Mouse (Mus musculus): ENCODE data around the gene Apoc4. TPM values are rescaled to one million over a fixed set of nuclear protein-coding genes. Genes with fewer than 3 reads are reported as not detected.

The Apoc4 gene
- polyA plus RNA-seq, 1 experiment from 2014 or later: 0.34 TPM

GRCm38 (mm10) chr7:19701069-19701761 lies 19.9 kb upstream of the Apoc4 start:
- peak; percentile 70 for ATAC-seq (ENCODE audit: low read depth)
- no peaks in the 10 kb centered on the region for H3K27me3 ChIP-seq (ENCODE audit: control insufficient read depth, insufficient read depth, low read depth, low read length)
- 29% methylated on average over 22 of the region's 22 CpGs for WGBS
- H3K4me2 ChIP-seq (ENCODE audit: low read depth, low read length): no peak overlapping the region
- H3K36me3 ChIP-seq (ENCODE audit: control insufficient read depth, insufficient read depth, low read length): peaks cover 15% of the 10 kb centered on the region
- peaks cover 13% of the 10 kb centered on the region for H3K4me1 ChIP-seq (replicated peaks; ENCODE audit: control insufficient read depth, insufficient read depth, low read length)
- peak overlapping the region; percentile 49; the same call in 1 of the 2 replicates for H3K9ac ChIP-seq (ENCODE audit: low read length)
- H3K9me3 ChIP-seq (ENCODE audit: control insufficient read depth, low read length): peaks cover 4% of the 10 kb centered on the region; the same call in 1 of the 2 replicates
- H3K4me3 ChIP-seq (ENCODE audit: low read length): no peak overlapping the region
- peak overlapping the region; percentile 37; the same call in 1 of the 2 replicates for H3K27ac ChIP-seq (ENCODE audit: low read length)

- Histone ChIP-seq H3K4me1 (replicated peaks; ENCODE audit: control insufficient read depth, insufficient read depth, low read length) (peaks cover 13% of the 10 kb centered on the region), H3K27me3 (ENCODE audit: control insufficient read depth, insufficient read depth, low read depth, low read length) (no peaks in the 10 kb centered on the region), H3K9ac (ENCODE audit: low read length) (peak overlapping the region; percentile 49; the same call in 1 of the 2 replicates), H3K36me3 (ENCODE audit: control insufficient read depth, insufficient read depth, low read length) (peaks cover 13% of the 10 kb centered on the region), H3K27ac (ENCODE audit: low read length) (peak overlapping the region; percentile 37; the same call in 1 of the 2 replicates), H3K4me3 (ENCODE audit: low read length) (no peak overlapping the region), H3K4me2 (ENCODE audit: low read depth, low read length) (no peak overlapping the region), H3K9me3 (ENCODE audit: control insufficient read depth, low read length) (peaks cover 4% of the 10 kb centered on the region; the same call in 1 of the 2 replicates)
- no peak for ATAC-seq (ENCODE audit: low read depth)
- WGBS: 53% methylated on average over 12 of the region's 12 CpGs
Measured at GRCm38 (mm10) chr7:19700299-19701068, 19.2 kb upstream of the Apoc4 start.

DNA sequence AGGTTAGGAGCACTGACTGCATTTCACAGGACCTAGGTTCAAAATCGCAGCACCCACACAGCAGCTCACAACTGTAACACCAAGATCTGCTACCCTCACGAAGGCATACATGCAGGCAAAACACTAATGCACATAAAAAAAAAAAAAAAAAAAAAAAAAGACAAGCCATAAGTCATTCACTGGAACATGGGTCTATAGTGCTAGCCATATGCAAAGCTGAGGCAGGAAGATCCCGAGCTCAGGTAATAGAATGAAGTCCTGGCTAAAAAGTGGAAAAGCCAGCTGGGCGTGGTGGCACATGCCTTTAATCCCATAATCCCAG lies 18.5 kb upstream of the Apoc4 start:
- H3K36me3 ChIP-seq (ENCODE audit: control insufficient read depth, insufficient read depth, low read length): peaks cover 12% of the 10 kb centered on the region
- no peak overlapping the region for H3K9ac ChIP-seq (ENCODE audit: low read length)
- H3K4me2 ChIP-seq (ENCODE audit: low read depth, low read length): no peak overlapping the region
- no peak overlapping the region for H3K27ac ChIP-seq (ENCODE audit: low read length)
- peaks cover 4% of the 10 kb centered on the region; the same call in 1 of the 2 replicates for H3K9me3 ChIP-seq (ENCODE audit: control insufficient read depth, low read length)
- H3K4me3 ChIP-seq (ENCODE audit: low read length): no peak overlapping the region
- 79% methylated on average over 4 of the region's 4 CpGs for WGBS
- H3K4me1 ChIP-seq (replicated peaks; ENCODE audit: control insufficient read depth, insufficient read depth, low read length): peaks cover 20% of the 10 kb centered on the region
- H3K27me3 ChIP-seq (ENCODE audit: control insufficient read depth, insufficient read depth, low read depth, low read length): no peaks in the 10 kb centered on the region
- ATAC-seq (ENCODE audit: low read depth): no peak

DNA sequence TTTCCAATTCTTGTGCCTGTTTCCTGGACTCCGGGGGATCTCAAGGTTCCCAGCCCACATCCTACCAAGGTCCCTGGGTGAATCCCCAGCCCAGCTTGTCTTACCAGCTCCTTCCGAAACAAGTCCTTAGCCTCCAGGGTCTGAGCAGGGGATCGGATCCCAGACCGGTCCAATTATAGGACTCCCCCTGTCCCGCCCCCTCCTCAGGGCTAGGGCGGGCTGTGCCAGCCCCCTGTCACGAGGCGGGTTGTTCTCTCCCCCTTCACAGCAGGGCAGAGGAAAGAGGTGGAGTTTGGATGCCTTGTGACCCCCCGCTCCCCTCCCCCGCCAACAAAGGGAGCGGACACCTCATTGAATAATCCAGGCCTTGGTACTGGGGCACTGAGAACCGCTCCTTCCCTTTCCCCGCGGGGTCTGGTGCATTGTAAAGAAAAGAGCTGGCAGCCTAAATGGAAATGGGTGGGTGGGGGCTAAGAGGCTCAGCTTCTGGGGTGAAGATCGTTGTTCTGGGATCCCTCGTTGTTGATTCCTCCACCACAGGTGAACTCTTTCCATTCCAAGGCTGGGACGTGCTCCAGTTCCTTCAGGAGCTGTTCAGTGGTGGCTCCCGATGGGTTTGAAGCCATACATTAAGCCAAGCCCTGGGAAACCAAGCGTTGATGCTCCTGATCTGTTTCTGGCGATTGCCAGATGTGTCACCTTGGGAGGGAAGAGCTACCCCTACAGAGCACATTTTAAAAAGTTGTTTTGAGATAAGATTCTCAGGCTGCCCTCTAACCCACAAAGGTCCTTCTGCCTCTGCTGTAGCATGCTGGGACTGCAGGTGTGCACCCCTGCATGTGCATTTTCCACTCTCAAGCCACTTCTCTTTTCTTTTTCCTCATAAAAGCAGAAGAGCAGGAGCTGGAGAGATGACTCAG lies 17.9 kb upstream of the Apoc4 start, which contains the start of gene Apoe:
Apoe (minus strand) TSS at position 282 of the 920 bp plus-strand sequence.
- peak within 1 kb of the TSS; percentile 62 for H3K4me2 ChIP-seq (ENCODE audit: low read depth, low read length)
- H3K4me3 ChIP-seq (ENCODE audit: low read length): peak within 1 kb of the TSS; percentile 46
- peaks cover 4% of the 10 kb centered on the region; the same call in 1 of the 2 replicates for H3K9me3 ChIP-seq (ENCODE audit: control insufficient read depth, low read length)
- H3K36me3 ChIP-seq (ENCODE audit: control insufficient read depth, insufficient read depth, low read length): peaks cover 10% of the 10 kb centered on the region
- peak within 1 kb of the TSS; percentile 67 for H3K9ac ChIP-seq (ENCODE audit: low read length)
- peak within 1 kb of the TSS; percentile 51 for H3K27ac ChIP-seq (ENCODE audit: low read length)
- WGBS: 4% methylated on average over 20 of the region's 20 CpGs
- peaks cover 20% of the 10 kb centered on the region for H3K4me1 ChIP-seq (replicated peaks; ENCODE audit: control insufficient read depth, insufficient read depth, low read length)
- no peaks in the 10 kb centered on the region for H3K27me3 ChIP-seq (ENCODE audit: control insufficient read depth, insufficient read depth, low read depth, low read length)
- ATAC-seq (ENCODE audit: low read depth): peak; percentile 68

- H3K27ac ChIP-seq (ENCODE audit: low read length): peak overlapping the region; percentile 51
- H3K27me3 ChIP-seq (ENCODE audit: control insufficient read depth, insufficient read depth, low read depth, low read length): no peaks in the 10 kb centered on the region
- peaks cover 27% of the 10 kb centered on the region for H3K4me1 ChIP-seq (replicated peaks; ENCODE audit: control insufficient read depth, insufficient read depth, low read length)
- H3K36me3 ChIP-seq (ENCODE audit: control insufficient read depth, insufficient read depth, low read length): peaks cover 10% of the 10 kb centered on the region
- 0 out of 2 replicates have a peak, but pooled peaks have one; percentile 1 for ATAC-seq (ENCODE audit: low read depth)
- H3K9me3 ChIP-seq (ENCODE audit: control insufficient read depth, low read length): peaks cover 4% of the 10 kb centered on the region; the same call in 1 of the 2 replicates
- H3K4me2 ChIP-seq (ENCODE audit: low read depth, low read length): peak overlapping the region; percentile 62
- peak overlapping the region; percentile 46 for H3K4me3 ChIP-seq (ENCODE audit: low read length)
- peak overlapping the region; percentile 67 for H3K9ac ChIP-seq (ENCODE audit: low read length)
- WGBS: 3% methylated on average over 28 of the region's 28 CpGs
Measured at GRCm38 (mm10) chr7:19697949-19698906, 16.9 kb upstream of the Apoc4 start.

- H3K27me3 ChIP-seq (ENCODE audit: control insufficient read depth, insufficient read depth, low read depth, low read length): no peaks in the 10 kb centered on the region
- no peak overlapping the region for H3K4me3 ChIP-seq (ENCODE audit: low read length)
- peaks cover 4% of the 10 kb centered on the region; the same call in 1 of the 2 replicates for H3K9me3 ChIP-seq (ENCODE audit: control insufficient read depth, low read length)
- no peak overlapping the region for H3K9ac ChIP-seq (ENCODE audit: low read length)
- no peak for ATAC-seq (ENCODE audit: low read depth)
- H3K4me2 ChIP-seq (ENCODE audit: low read depth, low read length): no peak overlapping the region
- no peak overlapping the region for H3K27ac ChIP-seq (ENCODE audit: low read length)
- peaks cover 44% of the 10 kb centered on the region for H3K4me1 ChIP-seq (replicated peaks; ENCODE audit: control insufficient read depth, insufficient read depth, low read length)
- WGBS: 93% methylated on average over 34 of the region's 34 CpGs
- peaks cover 8% of the 10 kb centered on the region for H3K36me3 ChIP-seq (ENCODE audit: control insufficient read depth, insufficient read depth, low read length)
Measured at GRCm38 (mm10) chr7:19696336-19696873, 15.1 kb upstream of the Apoc4 start.

GRCm38 (mm10) chr7:19695881-19696280 lies 14.6 kb upstream of the Apoc4 start:
- Histone ChIP-seq H3K9me3 (ENCODE audit: control insufficient read depth, low read length) (peaks cover 4% of the 10 kb centered on the region; the same call in 1 of the 2 replicates), H3K27ac (ENCODE audit: low read length) (no peak overlapping the region), H3K9ac (ENCODE audit: low read length) (no peak overlapping the region), H3K4me1 (replicated peaks; ENCODE audit: control insufficient read depth, insufficient read depth, low read length) (peaks cover 43% of the 10 kb centered on the region), H3K4me3 (ENCODE audit: low read length) (no peak overlapping the region), H3K4me2 (ENCODE audit: low read depth, low read length) (no peak overlapping the region), H3K36me3 (ENCODE audit: control insufficient read depth, insufficient read depth, low read length) (peaks cover 8% of the 10 kb centered on the region), H3K27me3 (ENCODE audit: control insufficient read depth, insufficient read depth, low read depth, low read length) (no peaks in the 10 kb centered on the region)
- 71% methylated on average over 6 of the region's 6 CpGs for WGBS
- ATAC-seq (ENCODE audit: low read depth): no peak

- H3K4me3 ChIP-seq (ENCODE audit: low read length): no peak overlapping the region
- H3K4me1 ChIP-seq (replicated peaks; ENCODE audit: control insufficient read depth, insufficient read depth, low read length): peaks cover 40% of the 10 kb centered on the region
- peak overlapping the region; percentile 71 for H3K27ac ChIP-seq (ENCODE audit: low read length)
- H3K36me3 ChIP-seq (ENCODE audit: control insufficient read depth, insufficient read depth, low read length): peaks cover 8% of the 10 kb centered on the region
- peaks cover 4% of the 10 kb centered on the region; the same call in 1 of the 2 replicates for H3K9me3 ChIP-seq (ENCODE audit: control insufficient read depth, low read length)
- peak overlapping the region; percentile 4; the same call in 1 of the 2 replicates for H3K9ac ChIP-seq (ENCODE audit: low read length)
- H3K4me2 ChIP-seq (ENCODE audit: low read depth, low read length): no peak overlapping the region
- H3K27me3 ChIP-seq (ENCODE audit: control insufficient read depth, insufficient read depth, low read depth, low read length): no peaks in the 10 kb centered on the region
- ATAC-seq (ENCODE audit: low read depth): no peak
- WGBS: 9% methylated on average over 8 of the region's 8 CpGs
Measured at GRCm38 (mm10) chr7:19695213-19695594, 13.9 kb upstream of the Apoc4 start.
